Mouse (Mus musculus): ENCODE data around the gene 4930583I09Rik. TPM values are rescaled to one million over a fixed set of nuclear protein-coding genes. Genes with fewer than 3 reads are reported as not detected.

Gene 4930583I09Rik
- not detected for total RNA-seq (2023)

GRCm38 (mm10) chr17:64835928-64836327 lies at the start of gene 4930583I09Rik:
TSS of gene 4930583I09Rik (minus strand) at chr17:64836071.

Other genes starting within 250 kb of the 4930583I09Rik start
- gene Man2a1, start 235.3 kb downstream of the 4930583I09Rik start, total RNA-seq (2023): 10 to 100 TPM; 43.5 to 49.7 TPM

Measured in neutrophil, adult 59 days (primary cell).